Mouse (Mus musculus) liver (tissue): ENCODE results near the gene Unk.

Experiments used
- DNase-seq: peaks from one replicate; pipeline ENCODE4 v3.0.0-alpha.2; 2020; ENCODE audit warnings: mixed read lengths

Unk gene

GRCm38 (mm10) chr11:116093771-116094565 lies 63.8 kb downstream of the Unk start:
- peak; percentile 37 for DNase-seq

DNA sequence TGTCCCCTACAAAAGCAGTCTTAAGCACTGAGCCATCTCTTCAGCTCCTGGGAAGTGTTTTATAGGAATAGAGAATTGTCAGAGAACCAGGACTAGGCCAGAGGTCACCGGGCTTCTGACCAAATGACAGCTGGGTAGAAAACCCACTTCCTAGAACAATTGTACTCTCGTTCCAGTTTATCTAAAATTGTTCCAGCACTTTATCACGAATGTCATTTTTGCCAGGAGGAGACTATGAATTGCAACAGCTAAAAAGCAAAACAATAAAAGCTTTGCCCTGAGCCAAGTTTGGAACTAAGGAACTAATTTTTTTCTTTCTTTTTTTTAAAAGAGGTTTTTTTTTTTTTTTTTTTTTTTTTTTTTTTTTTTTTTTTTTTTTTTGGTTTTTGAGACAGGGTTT lies 65.5 kb downstream of the Unk start:
- no peak for DNase-seq

DNA sequence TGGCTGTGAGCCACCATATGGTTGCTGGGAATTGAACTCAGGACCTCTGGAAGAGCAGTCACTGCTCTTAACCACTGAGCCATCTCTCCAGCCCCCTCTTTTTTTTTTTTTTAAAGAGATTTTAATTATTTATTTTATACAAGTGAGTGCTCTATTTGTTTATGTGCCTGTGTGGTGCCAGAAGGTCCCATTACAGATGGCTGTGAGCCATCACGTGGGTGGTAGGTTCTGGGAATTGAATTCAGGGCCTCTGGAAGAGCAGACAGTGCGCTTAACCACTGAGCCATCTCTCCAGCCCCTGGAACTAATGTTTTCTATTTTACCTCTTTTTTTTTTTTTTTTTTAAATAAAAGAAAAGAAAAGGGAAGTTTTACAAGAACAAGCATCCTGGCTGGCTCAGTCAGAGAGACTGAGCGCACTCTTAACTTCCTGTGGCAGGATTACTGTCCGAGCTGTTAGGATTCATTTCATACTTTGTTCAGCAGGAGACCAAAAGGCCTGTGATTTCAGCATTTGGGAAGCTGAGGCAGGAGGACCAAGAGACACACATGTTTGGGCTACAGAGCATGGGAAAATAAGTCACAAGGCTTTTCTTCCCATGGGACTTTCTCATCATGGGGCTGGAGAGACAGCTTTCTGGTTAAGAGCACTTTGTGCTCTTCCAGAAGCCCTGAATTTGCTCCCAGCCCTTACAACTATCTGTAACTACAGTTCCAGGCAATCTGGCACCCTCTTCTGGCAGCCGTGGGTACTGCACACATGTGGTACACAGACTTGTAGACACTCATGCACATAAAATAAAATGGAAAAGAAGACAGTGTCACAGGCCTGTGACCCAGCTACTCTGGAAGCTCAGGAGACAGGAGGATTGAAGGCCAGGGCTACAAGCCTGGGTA lies 66.3 kb downstream of the Unk start:
- peak; percentile 67 for DNase-seq

DNA sequence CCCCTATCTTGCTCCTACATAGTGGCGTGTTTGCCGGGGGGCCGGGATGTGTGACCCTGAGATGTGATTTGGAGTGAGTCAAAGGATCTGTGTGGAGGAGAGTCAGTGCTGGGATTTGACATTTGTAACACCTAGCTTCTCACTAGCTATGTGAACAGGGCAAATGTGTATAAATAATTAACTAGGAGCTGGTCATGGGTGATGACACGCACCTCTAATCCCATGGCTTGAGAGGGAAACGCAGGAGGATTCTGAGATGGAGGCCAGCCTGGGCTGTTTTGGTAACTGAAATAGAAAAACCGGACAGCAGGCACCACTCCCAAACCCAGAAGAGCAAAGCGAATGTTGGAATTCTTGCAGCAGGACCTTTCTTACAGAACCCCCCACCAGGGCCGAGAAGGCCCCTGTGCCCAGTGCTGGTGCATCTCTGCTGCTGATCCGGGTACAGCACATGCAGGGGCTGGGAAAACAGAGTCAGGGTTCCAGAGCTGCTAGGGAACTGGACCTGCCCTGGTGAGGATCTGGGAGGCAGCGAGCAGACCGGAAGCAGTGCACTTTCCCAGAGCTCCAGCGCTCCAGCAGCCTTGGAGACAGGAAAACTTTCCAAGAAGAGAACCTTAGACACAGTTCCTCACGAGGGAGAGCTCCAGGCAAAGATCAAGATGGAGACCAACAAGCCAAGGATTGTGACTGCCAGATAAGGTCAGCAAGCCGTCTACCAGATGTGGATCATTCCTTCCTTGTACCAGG lies 68.8 kb downstream of the Unk start:
- no peak for DNase-seq

DNA sequence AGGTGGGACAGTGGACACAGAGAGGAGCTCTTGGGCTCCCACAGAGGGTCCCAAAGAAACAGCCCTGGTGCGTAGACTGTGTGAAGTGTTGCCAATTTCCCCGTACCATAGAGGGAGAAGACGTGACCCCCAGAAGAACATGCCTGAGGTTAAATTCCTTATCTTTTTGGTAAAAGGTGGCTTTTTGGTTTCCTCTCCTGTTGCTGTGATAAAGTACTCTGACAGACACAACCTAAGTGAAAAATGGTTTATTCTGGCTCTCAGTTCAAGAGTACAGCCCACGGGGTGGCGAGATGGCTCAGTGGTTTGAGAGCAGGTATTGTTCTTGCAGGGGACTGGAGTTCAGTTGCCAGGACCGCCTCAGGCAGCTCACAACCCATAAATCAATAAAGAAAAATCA lies 69.3 kb downstream of the Unk start:
- DNase-seq, result no peak

GRCm38 (mm10) chr11:116100385-116100784 lies 70.3 kb downstream of the Unk start:
- peak; percentile 44 for DNase-seq

DNA sequence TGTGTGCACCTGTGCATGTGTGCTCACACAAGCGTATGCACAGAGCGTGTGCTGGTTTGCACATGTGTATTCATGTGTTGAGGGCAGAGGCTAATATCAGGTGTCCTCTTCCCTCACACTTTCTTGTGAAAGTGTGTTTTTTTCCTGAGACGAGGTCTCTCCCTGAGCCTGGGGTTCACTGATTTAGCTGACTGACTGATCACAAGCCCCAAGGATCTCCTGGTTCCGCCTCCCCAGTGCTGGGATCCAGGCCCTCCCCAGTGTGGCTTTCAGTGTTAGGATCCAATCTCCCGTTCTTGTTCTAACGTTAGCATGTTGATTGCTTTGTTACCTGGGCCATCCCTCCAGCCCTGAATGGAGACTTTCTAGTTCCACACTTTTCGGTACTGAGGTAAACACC lies 70.7 kb downstream of the Unk start:
- no peak for DNase-seq

DNA sequence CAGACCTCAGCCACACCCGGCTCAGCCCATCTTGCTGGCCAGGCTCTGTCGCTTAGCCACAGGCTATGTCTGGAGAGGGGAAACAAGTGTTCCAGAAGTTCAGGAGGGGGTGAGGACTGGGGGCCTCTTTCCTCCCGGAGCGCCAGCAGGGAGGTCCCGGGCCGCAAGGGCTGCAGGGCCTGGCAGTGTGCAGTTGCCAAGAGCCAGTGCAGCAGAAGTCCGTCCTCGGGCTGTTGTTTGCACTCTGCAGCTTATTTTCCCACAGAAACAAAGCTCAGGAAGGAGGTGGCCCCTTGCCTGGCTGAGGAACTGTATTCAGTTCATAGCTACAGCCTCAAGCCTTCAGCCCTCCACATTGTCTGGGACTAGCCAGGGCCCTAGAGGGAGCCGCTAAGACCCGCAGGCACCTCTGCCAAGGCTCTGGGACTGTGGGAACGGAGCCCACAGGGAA lies 71.8 kb downstream of the Unk start:
- DNase-seq, result no peak

GRCm38 (mm10) chr11:116102472-116102871 lies 72.3 kb downstream of the Unk start:
- DNase-seq, result no peak

DNA sequence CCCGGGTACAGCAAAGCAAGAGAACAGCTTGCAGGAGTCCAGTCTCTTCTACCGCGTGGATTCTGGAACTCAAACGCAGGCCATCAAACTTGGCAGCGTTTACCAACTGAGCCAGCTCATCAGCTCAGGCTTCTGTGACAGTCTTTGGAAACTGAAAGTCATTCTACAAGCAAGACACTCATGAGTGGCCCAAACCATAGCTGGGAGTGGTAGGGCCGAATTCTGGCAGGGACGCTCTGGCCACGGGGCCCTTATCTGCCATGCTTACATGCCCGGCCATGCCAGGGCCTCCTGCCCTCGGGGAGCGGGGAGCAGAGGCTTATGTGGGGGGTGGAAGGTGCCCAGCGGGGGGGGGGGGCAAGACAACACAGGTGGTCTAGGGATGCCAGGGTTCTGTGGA lies 73.5 kb downstream of the Unk start:
- DNase-seq, result no peak

GRCm38 (mm10) chr11:116104006-116104646 lies 74.0 kb downstream of the Unk start:
- DNase-seq, result peak; percentile 63

GRCm38 (mm10) chr11:116105065-116105464 lies 74.9 kb downstream of the Unk start:
- no peak for DNase-seq

GRCm38 (mm10) chr11:116106154-116106962 lies 76.2 kb downstream of the Unk start:
- DNase-seq, result peak; percentile 59

DNA sequence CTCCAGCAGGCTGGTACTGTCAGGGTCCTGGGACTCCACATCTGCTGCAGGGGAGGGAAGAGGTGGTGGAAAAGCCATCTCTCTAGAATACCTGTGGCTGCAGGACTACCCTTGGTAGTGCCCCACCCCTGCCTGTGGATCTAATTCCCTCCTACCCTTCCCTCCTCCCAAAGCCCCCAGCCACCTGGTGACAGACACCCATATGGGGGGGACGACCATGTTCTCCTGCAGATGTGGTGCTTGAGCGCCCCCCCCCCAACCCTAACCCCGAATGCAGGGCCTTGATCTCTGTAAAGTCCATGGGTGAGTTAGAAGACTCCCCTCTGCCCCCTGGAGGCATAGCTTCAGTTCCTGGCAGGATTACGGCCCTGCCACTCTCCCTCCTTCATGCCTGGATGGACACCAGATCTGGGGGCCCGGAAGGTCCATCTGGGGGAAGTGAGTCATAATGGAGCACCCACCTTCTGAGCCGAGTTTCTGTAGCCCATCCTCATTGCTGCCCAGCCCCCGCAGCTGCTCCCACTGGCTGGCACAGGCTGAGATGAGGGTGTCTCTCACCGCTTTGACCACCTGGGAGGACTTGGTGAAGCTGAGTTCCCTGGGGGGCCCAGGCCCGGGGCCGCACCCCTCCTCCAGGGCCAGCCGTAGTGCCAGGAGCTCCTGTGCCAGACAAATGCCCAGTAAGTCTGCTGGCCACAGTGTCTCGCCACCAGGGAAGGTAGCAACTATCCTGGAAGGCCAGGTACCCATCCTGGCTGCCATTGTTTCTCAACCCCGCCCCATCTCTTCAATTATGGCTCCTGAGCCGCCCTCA lies 77.0 kb downstream of the Unk start:
- no peak for DNase-seq

- DNase-seq, result no peak
Measured at GRCm38 (mm10) chr11:116107777-116108285, 77.7 kb downstream of the Unk start.

GRCm38 (mm10) chr11:116108464-116109137 lies 78.5 kb downstream of the Unk start:
- DNase-seq, result no peak

DNA sequence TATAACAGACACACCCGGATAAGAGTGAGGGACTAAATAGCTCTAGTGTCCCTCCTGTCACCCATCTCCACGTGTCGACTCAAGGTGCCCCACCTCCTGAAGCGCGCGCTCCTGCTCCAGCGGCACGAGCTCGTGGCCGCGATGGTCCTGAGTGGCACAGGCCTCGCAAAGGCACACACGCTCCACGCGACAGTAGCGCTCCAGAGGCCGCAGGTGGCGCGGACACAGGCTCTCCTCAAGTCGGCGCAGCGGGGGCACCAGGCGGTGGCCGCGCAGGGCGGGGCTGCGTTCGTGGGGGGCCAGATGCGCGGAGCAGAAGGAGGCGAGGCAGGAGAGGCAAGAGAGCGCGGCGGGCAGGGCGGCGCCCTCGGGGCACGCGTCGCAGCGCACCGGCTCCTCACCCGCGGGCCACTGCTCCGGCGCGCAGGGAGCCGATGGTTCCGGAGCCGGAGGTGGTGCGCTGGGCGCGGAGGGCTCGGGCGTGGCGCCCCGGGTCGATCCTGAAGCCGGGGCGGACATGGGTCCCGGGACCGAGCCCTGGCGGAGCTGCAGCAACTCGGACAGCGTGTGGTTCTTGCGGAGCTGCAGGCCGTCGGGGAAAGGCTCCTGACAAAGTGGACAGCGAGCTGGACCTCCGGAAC lies 79.4 kb downstream of the Unk start:
- peak; percentile 23 for DNase-seq

DNA sequence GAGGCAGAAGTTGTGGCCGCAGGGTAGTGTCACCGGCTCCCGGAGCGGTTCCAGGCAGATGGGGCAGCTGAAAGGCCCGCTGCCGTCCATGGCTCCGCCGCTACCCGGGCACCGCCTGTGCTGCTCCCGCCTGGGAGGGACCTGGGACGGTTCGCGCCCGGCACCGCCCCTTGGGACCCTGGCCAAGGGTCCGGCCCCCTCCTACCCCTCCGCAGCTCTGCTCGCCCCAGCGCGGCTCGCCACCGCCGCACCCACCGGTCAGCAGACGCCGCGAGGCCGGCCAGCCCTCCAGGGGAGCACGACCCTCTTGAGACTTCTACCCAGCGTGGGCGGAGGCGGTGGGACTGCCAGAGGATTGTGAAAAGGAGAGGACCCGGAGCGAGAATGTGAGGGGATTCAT lies 80.0 kb downstream of the Unk start:
- DNase-seq, result peak; percentile 38

GRCm38 (mm10) chr11:116110540-116110939 lies 80.4 kb downstream of the Unk start:
- DNase-seq, result peak; percentile 6
